Mouse (Mus musculus): Measurements from ENCODE around the gene Higd2a. TPM values are rescaled to one million over a fixed set of nuclear protein-coding genes. Genes with fewer than 3 reads are reported as not detected.

Higd2a gene
- polyA plus RNA-seq, 1 experiment from 2014 or later: 207 TPM

DNA sequence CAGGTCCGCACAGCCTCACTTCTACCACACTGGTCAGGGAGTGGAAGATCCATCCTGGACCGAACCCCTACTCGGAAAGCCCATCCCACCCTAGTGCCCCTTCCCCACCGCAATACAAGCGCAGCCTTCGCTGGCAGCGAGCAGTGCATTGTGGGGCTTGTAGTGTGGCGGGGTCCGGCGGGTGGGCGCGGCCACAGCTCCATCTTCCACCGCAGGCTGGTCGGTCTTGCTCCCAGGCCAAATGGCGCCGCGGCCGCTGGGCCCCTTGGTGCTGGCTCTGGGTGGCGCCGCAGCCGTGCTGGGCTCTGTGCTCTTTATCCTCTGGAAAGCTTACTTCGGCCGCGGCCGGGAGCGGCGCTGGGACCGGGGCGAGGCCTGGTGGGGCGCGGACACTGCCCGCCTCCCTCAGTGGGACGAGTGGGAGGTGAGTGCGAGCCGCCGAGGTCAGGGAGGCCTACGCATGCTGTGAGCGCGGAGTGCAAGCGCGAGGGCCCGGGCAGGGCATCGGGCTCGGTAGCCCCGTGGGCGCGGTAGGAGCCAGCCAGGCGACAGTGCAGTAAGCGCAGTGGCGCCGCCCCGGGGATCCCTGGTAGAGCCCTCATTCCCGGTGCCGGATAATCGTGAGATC lies 15.0 kb upstream of the Higd2a start, which contains the start of gene Arl10:
Gene Arl10 (plus strand): TSS at position 162 of the 628 bp plus-strand sequence.
- Histone ChIP-seq H3K27ac (ENCODE audit: low read length) (peak within 1 kb of the TSS; percentile 64), H3K4me2 (ENCODE audit: low read length) (peak within 1 kb of the TSS; percentile 90), H3K9ac (replicated peaks; ENCODE audit: low read depth, low read length) (peak within 1 kb of the TSS; percentile 90), H3K27me3 (replicated peaks; ENCODE audit: control insufficient read depth, insufficient read depth, low read length) (no peaks in the 10 kb centered on the region; the same call in 1 of the 2 replicates), H3K36me3 (ENCODE audit: control insufficient read depth, insufficient read depth) (no peaks in the 10 kb centered on the region), H3K4me1 (replicated peaks; ENCODE audit: control insufficient read depth, insufficient read depth, low read length) (peaks cover 19% of the 10 kb centered on the region), H3K4me3 (replicated peaks; ENCODE audit: low read length) (peak within 1 kb of the TSS; percentile 75), H3K9me3 (ENCODE audit: control insufficient read depth, low read length) (no peaks in the 10 kb centered on the region)
- WGBS: under 1% methylated on average over 55 of the region's 55 CpGs
- ATAC-seq: peak; percentile 97

DNA sequence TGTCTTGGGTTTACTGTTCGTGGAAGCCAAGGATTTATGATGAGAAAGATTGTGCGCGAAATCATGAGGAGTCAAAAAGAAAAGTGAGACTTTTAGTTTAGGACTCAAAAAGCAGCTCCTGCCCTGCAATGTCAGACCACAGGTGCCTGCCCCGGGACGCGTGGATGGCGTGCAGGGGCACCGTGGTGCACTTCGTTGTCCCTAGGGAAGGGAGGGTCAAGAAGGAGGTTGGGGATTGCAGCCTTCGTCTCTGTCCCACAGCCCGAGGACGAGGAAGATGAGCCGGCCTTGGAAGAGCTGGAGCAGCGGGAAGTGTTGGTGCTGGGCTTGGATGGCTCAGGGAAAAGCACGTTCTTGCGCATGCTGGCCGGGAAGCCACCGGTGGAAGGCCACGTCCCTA lies 14.5 kb upstream of the Higd2a start:
- Histone ChIP-seq H3K36me3 (ENCODE audit: control insufficient read depth, insufficient read depth) (no peaks in the 10 kb centered on the region), H3K4me3 (replicated peaks; ENCODE audit: low read length) (peak overlapping the region; percentile 75), H3K4me1 (replicated peaks; ENCODE audit: control insufficient read depth, insufficient read depth, low read length) (peaks cover 19% of the 10 kb centered on the region), H3K9ac (replicated peaks; ENCODE audit: low read depth, low read length) (peak overlapping the region; percentile 90), H3K9me3 (ENCODE audit: control insufficient read depth, low read length) (no peaks in the 10 kb centered on the region), H3K27me3 (replicated peaks; ENCODE audit: control insufficient read depth, insufficient read depth, low read length) (no peaks in the 10 kb centered on the region; the same call in 1 of the 2 replicates), H3K4me2 (ENCODE audit: low read length) (peak overlapping the region; percentile 90), H3K27ac (ENCODE audit: low read length) (0 out of 2 replicates have a peak overlapping the region, but pooled peaks have one; percentile 10)
- no peak for ATAC-seq
- WGBS: 2% methylated on average over 19 of the region's 19 CpGs

DNA sequence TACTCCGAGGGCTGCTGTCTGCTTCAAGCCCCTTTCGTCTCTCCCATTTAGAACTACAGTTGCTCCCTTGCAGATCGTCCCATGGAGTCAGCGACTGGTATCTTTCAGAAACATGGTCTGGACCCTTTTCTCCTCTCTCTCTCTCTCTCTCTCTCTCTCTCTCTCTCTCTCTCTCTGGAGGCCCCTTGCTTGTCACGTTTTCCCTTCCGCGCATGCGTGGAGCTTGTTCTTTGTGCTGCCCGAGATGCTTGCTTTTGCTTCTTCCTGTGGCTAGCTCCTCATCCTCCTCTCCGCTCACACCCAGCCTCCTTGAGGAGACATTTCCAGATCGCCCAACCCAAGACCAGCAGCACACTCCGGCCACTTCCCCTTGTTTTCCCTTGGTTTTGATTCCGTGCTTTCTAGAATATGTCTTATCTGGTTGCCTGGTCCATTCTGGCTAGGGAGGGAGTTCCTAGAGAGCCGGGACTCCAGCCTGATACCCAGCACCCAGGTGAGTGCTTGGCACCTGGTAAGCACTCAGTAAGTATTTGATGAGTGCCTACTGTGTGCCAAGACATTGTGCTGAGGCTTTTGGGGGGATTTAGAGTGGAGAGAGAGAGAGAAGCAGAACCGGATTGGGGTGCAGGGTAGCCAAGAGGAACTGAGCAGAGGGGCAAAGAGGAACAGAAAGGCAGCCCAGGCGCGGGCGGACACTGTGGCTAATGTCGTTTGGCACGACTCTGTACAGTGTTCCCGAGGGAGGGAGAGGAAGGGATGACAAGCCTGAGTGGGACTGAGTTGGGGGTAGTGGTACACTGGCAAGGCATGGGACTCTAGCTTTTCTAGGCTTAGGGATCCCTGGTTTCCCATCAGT lies 12.1 kb upstream of the Higd2a start:
- no peak overlapping the region for H3K27ac ChIP-seq (ENCODE audit: low read length)
- no peaks in the 10 kb centered on the region for H3K9me3 ChIP-seq (ENCODE audit: control insufficient read depth, low read length)
- H3K4me2 ChIP-seq (ENCODE audit: low read length): no peak overlapping the region
- no peak overlapping the region for H3K4me3 ChIP-seq (replicated peaks; ENCODE audit: low read length)
- H3K36me3 ChIP-seq (ENCODE audit: control insufficient read depth, insufficient read depth): peaks cover 7% of the 10 kb centered on the region
- WGBS: 86% methylated on average over 21 of the region's 21 CpGs
- H3K27me3 ChIP-seq (replicated peaks; ENCODE audit: control insufficient read depth, insufficient read depth, low read length): no peaks in the 10 kb centered on the region; the same call in 1 of the 2 replicates
- peaks cover 22% of the 10 kb centered on the region for H3K4me1 ChIP-seq (replicated peaks; ENCODE audit: control insufficient read depth, insufficient read depth, low read length)
- H3K9ac ChIP-seq (replicated peaks; ENCODE audit: low read depth, low read length): no peak overlapping the region
- ATAC-seq: no peak

DNA sequence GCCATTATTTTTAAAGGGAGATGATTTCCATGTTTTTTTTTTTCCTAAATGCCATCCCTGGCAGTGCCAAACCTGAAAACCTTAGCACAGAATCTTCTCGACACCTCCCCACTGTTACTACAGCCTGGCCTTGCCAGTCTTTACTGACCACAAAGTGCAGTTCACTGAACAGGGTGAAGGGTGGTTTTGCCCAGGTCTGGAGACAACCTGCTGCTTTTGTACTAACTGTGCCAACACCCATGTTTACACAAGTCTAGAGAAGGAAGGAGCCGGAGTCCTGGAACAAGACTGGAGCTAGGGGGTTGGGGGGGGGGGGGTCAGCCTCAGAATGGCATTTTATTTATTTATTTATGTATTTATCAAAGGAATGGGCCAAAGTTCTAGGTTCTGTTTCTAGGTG lies 8.6 kb upstream of the Higd2a start:
- Histone ChIP-seq H3K27ac (ENCODE audit: low read length) (no peak overlapping the region), H3K27me3 (replicated peaks; ENCODE audit: control insufficient read depth, insufficient read depth, low read length) (no peaks in the 10 kb centered on the region), H3K9me3 (ENCODE audit: control insufficient read depth, low read length) (no peaks in the 10 kb centered on the region), H3K4me2 (ENCODE audit: low read length) (no peak overlapping the region), H3K4me1 (replicated peaks; ENCODE audit: control insufficient read depth, insufficient read depth, low read length) (peaks cover 8% of the 10 kb centered on the region), H3K9ac (replicated peaks; ENCODE audit: low read depth, low read length) (no peak overlapping the region), H3K36me3 (ENCODE audit: control insufficient read depth, insufficient read depth) (peaks cover 12% of the 10 kb centered on the region), H3K4me3 (replicated peaks; ENCODE audit: low read length) (no peak overlapping the region)
- ATAC-seq: no peak
- 84% methylated on average over 2 of the region's 2 CpGs for WGBS

DNA sequence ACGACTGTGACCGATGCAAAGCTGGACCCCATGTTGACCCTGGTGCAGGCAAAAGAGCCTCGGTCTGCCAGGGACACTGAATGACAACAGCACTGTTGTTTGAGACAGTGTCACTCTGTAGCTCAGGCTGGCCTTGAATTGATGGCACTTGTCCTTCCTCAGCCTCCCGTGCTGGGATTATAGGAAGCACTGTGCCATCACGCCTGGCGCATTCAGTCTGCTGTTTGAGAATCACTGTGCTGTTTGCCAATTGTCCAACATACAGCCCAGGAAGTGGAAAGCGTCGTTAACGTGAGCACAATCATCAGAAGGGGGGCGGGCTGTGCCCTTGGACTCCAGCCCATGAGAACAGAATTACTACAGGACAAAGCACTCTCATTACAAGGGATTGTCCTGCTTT lies 7.9 kb upstream of the Higd2a start:
- ATAC-seq: no peak
- Histone ChIP-seq H3K36me3 (ENCODE audit: control insufficient read depth, insufficient read depth) (peaks cover 12% of the 10 kb centered on the region), H3K27ac (ENCODE audit: low read length) (no peak overlapping the region), H3K4me1 (replicated peaks; ENCODE audit: control insufficient read depth, insufficient read depth, low read length) (peaks cover 3% of the 10 kb centered on the region), H3K9me3 (ENCODE audit: control insufficient read depth, low read length) (no peaks in the 10 kb centered on the region), H3K9ac (replicated peaks; ENCODE audit: low read depth, low read length) (no peak overlapping the region), H3K27me3 (replicated peaks; ENCODE audit: control insufficient read depth, insufficient read depth, low read length) (no peaks in the 10 kb centered on the region), H3K4me2 (ENCODE audit: low read length) (no peak overlapping the region), H3K4me3 (replicated peaks; ENCODE audit: low read length) (no peak overlapping the region)
- WGBS: 33% methylated on average over 10 of the region's 10 CpGs

DNA sequence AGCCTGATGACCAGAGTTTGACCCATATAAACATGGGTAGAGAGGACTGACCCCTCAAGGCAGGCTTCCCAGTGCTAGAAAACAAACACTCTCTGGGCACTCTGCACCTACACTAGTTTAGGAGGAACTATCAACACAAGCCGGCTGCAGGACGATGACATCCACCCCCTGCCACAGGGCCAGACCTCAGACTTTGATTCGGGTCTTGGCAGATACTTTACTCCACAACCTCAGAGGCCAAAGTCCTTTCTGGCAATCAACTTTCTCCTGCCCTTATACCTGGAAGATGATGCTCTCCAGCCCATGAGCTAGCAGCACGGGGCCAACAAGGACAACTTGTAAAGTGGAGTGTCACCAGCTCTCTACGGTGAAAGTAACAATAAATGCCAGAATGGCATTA lies 7.1 kb upstream of the Higd2a start:
- ATAC-seq: no peak
- Histone ChIP-seq H3K4me3 (replicated peaks; ENCODE audit: low read length) (no peak overlapping the region), H3K36me3 (ENCODE audit: control insufficient read depth, insufficient read depth) (peaks cover 12% of the 10 kb centered on the region), H3K27ac (ENCODE audit: low read length) (no peak overlapping the region), H3K4me1 (replicated peaks; ENCODE audit: control insufficient read depth, insufficient read depth, low read length) (peaks cover 3% of the 10 kb centered on the region), H3K9ac (replicated peaks; ENCODE audit: low read depth, low read length) (no peak overlapping the region), H3K9me3 (ENCODE audit: control insufficient read depth, low read length) (no peaks in the 10 kb centered on the region), H3K4me2 (ENCODE audit: low read length) (no peak overlapping the region), H3K27me3 (replicated peaks; ENCODE audit: control insufficient read depth, insufficient read depth, low read length) (no peaks in the 10 kb centered on the region)
- 90% methylated on average over 5 of the region's 5 CpGs for WGBS

DNA sequence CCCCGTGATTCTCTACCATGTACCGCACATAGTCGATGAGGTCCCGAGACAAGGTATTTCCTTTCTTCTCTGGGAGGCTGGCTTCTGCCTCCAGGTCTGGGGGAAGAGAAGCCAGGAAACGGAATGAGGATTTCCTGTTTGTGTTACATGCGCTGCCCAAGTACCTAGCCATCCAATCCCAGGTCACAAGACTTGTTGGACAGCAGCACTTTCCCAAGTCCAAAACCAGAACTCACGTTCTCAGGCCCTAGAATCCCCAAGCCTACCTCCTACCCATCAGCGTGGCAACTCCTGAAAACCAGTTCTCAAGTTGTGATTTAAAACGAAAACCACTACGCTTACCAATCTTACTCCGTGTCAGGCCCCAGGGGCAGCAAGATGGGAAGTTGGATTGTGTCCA lies 4.2 kb upstream of the Higd2a start:
- Histone ChIP-seq H3K27ac (ENCODE audit: low read length) (no peak overlapping the region), H3K9me3 (ENCODE audit: control insufficient read depth, low read length) (no peaks in the 10 kb centered on the region), H3K4me3 (replicated peaks; ENCODE audit: low read length) (no peak overlapping the region), H3K27me3 (replicated peaks; ENCODE audit: control insufficient read depth, insufficient read depth, low read length) (no peaks in the 10 kb centered on the region), H3K36me3 (ENCODE audit: control insufficient read depth, insufficient read depth) (peaks cover 10% of the 10 kb centered on the region), H3K9ac (replicated peaks; ENCODE audit: low read depth, low read length) (no peak overlapping the region), H3K4me1 (replicated peaks; ENCODE audit: control insufficient read depth, insufficient read depth, low read length) (peaks cover 15% of the 10 kb centered on the region), H3K4me2 (ENCODE audit: low read length) (no peak overlapping the region)
- ATAC-seq: no peak
- 91% methylated on average over 11 of the region's 11 CpGs for WGBS

DNA sequence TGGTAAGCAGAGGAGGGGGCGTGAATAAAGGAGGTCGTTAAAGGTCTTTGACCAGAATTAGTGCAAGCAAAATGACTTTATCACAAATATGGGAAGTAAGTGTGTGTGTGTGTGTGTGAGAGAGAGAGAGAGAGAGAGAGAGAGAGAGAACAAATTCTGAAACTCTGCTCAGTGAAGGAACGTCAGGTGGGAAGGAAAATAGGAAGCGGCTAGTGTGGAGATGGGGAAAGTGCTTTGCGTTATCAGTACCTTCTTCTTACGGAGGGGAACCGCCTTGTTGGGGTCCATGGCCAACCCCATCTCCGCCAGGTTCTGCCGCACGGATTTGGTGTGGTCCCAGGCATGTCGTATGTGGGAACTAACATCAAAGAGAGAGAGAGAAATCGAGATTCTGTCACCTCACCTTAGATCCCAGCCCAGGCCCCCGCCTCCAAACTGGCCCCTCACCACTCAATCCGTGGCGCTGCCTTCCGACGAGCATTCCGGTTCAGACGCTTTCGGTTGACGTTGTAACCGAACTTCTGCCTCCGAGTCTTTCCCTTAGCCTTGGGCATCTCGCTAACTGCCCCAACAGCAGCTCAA lies 502 bp upstream of the Higd2a start:
- Histone ChIP-seq H3K4me3 (replicated peaks; ENCODE audit: low read length) (peak overlapping the region; percentile 92), H3K9me3 (ENCODE audit: control insufficient read depth, low read length) (no peaks in the 10 kb centered on the region), H3K36me3 (ENCODE audit: control insufficient read depth, insufficient read depth) (peaks cover 2% of the 10 kb centered on the region; the same call in 1 of the 2 replicates), H3K4me1 (replicated peaks; ENCODE audit: control insufficient read depth, insufficient read depth, low read length) (peaks cover 25% of the 10 kb centered on the region), H3K27me3 (replicated peaks; ENCODE audit: control insufficient read depth, insufficient read depth, low read length) (no peaks in the 10 kb centered on the region), H3K9ac (replicated peaks; ENCODE audit: low read depth, low read length) (peak overlapping the region; percentile 65), H3K27ac (ENCODE audit: low read length) (peak overlapping the region; percentile 90; the same call in 1 of the 2 replicates), H3K4me2 (ENCODE audit: low read length) (peak overlapping the region; percentile 76)
- peak; percentile 16 for ATAC-seq
- 1% methylated on average over 24 of the region's 24 CpGs for WGBS

DNA sequence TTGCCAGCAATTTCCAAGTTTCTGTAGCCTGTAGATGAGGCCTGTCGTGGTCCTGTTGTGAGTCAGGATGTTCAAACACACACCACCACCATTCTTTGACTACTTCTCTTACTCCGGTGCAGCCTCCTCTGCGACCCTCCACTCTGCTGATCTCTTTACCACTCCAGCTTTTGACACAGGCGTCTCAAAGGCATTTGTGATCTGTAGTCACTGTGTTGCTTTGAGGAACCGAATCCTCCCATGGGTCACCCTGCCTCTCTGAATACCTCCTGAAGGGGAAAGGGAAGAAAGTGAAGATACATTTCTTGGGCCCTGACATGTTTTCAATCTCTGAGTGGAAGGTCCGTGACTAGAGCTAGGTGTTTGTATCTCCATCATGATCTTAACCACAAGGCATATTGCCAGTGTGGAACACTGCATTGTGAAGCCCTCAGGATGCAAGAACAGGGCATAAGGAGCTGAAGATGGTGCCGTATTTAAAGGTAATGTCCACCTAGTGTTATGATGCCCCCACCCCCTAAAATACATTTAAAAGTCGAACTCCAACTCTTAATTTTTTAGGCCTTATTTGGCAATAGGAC lies 1.9 kb downstream of the Higd2a start:
- no peak overlapping the region for H3K4me2 ChIP-seq (ENCODE audit: low read length)

More for the DNA sequence above, 1.9 kb downstream of the Higd2a start:
- Histone ChIP-seq H3K9ac (replicated peaks; ENCODE audit: low read depth, low read length) (no peak overlapping the region), H3K27me3 (replicated peaks; ENCODE audit: control insufficient read depth, insufficient read depth, low read length) (no peaks in the 10 kb centered on the region), H3K36me3 (ENCODE audit: control insufficient read depth, insufficient read depth) (no peaks in the 10 kb centered on the region), H3K4me1 (replicated peaks; ENCODE audit: control insufficient read depth, insufficient read depth, low read length) (peaks cover 28% of the 10 kb centered on the region), H3K4me3 (replicated peaks; ENCODE audit: low read length) (no peak overlapping the region), H3K27ac (ENCODE audit: low read length) (no peak overlapping the region), H3K9me3 (ENCODE audit: control insufficient read depth, low read length) (no peaks in the 10 kb centered on the region)
- no peak for ATAC-seq
- 91% methylated on average over 8 of the region's 8 CpGs for WGBS

Data from forebrain, embryonic 16.5 days (tissue).